Mouse (Mus musculus): ENCODE results near the gene Fmo6.

Gene Fmo6

GRCm38 (mm10) chr1:162914932-162915556 lies 22.3 kb downstream of the Fmo6 start:
- no peak for DNase-seq (ENCODE audit: inconsistent age in 2 of 2, low spot score in 1 of 2)

GRCm38 (mm10) chr1:162912085-162912484 lies 25.2 kb downstream of the Fmo6 start:
- DNase-seq (ENCODE audit: inconsistent age in 2 of 2, low spot score in 1 of 2), result no peak

- DNase-seq (ENCODE audit: inconsistent age in 2 of 2, low spot score in 1 of 2), result no peak
Measured at GRCm38 (mm10) chr1:162901879-162902278, 35.4 kb downstream of the Fmo6 start.

- peak in 1 of 2 experiments; percentile 46 for DNase-seq (ENCODE audit: inconsistent age in 2 of 2, low spot score in 1 of 2)
Measured at GRCm38 (mm10) chr1:162897838-162898811, 39.2 kb downstream of the Fmo6 start, which contains the start of gene Fmo2. TSS of gene Fmo2 (minus strand) at chr1:162898726.

GRCm38 (mm10) chr1:162895900-162896299 lies 41.4 kb downstream of the Fmo6 start:
- DNase-seq (ENCODE audit: inconsistent age in 2 of 2, low spot score in 1 of 2), result peak; percentile 60 to 88

- DNase-seq (ENCODE audit: inconsistent age in 2 of 2, low spot score in 1 of 2), result no peak
Measured at GRCm38 (mm10) chr1:162893014-162893413, 44.3 kb downstream of the Fmo6 start.

- DNase-seq (ENCODE audit: inconsistent age in 2 of 2, low spot score in 1 of 2), result peak in 1 of 2 experiments; percentile 67
Measured at GRCm38 (mm10) chr1:162891980-162892451, 45.3 kb downstream of the Fmo6 start.

- DNase-seq (ENCODE audit: inconsistent age in 2 of 2, low spot score in 1 of 2), result no peak
Measured at GRCm38 (mm10) chr1:162888646-162889045, 48.7 kb downstream of the Fmo6 start.

GRCm38 (mm10) chr1:162887644-162888043 lies 49.7 kb downstream of the Fmo6 start:
- no peak for DNase-seq (ENCODE audit: inconsistent age in 2 of 2, low spot score in 1 of 2)

- DNase-seq (ENCODE audit: inconsistent age in 2 of 2, low spot score in 1 of 2), result no peak
Measured at GRCm38 (mm10) chr1:162886138-162886816, 51.0 kb downstream of the Fmo6 start.

GRCm38 (mm10) chr1:162882681-162883080 lies 54.6 kb downstream of the Fmo6 start:
- DNase-seq (ENCODE audit: inconsistent age in 2 of 2, low spot score in 1 of 2), result no peak

- DNase-seq (ENCODE audit: inconsistent age in 2 of 2, low spot score in 1 of 2), result peak; percentile 54 to 86
Measured at GRCm38 (mm10) chr1:162879595-162880369, 57.5 kb downstream of the Fmo6 start.

- no peak for DNase-seq (ENCODE audit: inconsistent age in 2 of 2, low spot score in 1 of 2)
Measured at GRCm38 (mm10) chr1:162875091-162875490, 62.2 kb downstream of the Fmo6 start.

GRCm38 (mm10) chr1:162871701-162872311 lies 65.5 kb downstream of the Fmo6 start:
- DNase-seq (ENCODE audit: inconsistent age in 2 of 2, low spot score in 1 of 2), result peak; percentile 15 to 72

GRCm38 (mm10) chr1:162870978-162871377 lies 66.3 kb downstream of the Fmo6 start:
- DNase-seq (ENCODE audit: inconsistent age in 2 of 2, low spot score in 1 of 2), result no peak

GRCm38 (mm10) chr1:162867396-162867795 lies 69.9 kb downstream of the Fmo6 start:
- peak in 1 of 2 experiments; percentile 58 for DNase-seq (ENCODE audit: inconsistent age in 2 of 2, low spot score in 1 of 2)
